Mouse (Mus musculus): ENCODE results near the gene Slc6a18. TPM values are rescaled to one million over a fixed set of nuclear protein-coding genes. Genes with fewer than 3 reads are reported as not detected.

Slc6a18 gene
- polyA plus RNA-seq (2012; rRNA removed) = not detected in 2 replicates

DNA sequence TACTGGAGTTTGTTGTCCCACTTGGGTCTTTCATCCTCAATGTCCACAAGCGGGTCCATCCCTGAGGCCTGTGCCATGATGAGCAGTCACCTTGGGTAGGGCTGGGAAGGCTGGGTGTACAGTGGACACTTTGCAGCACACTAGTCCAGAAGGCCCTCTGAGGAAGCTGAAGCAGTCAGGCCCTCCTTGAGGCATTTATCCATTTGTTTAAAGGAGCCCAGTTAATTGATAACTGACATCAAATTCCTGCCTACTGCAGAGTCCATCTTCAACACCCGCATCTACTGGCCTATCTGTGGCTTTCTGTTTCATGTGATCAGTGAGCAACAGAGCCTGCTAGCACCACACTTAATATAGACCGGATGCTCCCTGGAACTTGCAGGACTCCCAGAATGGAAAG lies at the start of gene Slc6a18:
Slc6a18 (minus strand) TSS at position 171 of the 400 bp plus-strand sequence.

DNA sequence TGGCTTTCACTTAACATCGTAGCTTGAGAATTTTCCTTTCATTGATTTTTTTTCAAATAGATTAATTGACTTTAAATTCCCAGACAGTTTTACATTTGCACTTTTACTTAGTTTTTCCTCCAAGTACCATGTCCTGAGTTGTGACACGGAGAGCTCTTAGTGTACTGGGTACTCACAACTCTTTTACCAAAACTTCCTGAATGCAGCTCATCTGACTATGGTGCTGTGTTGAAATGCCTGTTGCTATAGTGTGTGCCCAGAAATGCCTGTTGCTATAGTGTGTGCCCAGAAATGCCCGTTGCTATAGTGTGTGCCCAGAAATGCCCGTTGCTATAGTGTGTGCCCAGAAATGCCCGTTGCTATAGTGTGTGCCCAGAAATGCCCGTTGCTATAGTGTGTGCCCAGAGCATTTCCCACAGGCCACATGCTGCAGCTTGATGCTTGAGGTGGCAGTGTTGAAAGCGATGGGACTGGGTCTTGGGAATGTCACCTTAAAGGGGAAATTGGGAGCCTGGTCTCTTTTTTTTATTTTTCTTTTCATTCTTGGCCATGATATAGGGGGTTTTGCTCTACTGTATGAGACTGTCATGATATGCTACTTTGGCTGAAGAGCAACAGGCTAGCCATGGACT lies 27.0 kb upstream of the Slc6a18 start, which contains the start of gene Slc6a19:
Slc6a19 (minus strand) TSS at position 172 of the 632 bp plus-strand sequence.

DNA sequence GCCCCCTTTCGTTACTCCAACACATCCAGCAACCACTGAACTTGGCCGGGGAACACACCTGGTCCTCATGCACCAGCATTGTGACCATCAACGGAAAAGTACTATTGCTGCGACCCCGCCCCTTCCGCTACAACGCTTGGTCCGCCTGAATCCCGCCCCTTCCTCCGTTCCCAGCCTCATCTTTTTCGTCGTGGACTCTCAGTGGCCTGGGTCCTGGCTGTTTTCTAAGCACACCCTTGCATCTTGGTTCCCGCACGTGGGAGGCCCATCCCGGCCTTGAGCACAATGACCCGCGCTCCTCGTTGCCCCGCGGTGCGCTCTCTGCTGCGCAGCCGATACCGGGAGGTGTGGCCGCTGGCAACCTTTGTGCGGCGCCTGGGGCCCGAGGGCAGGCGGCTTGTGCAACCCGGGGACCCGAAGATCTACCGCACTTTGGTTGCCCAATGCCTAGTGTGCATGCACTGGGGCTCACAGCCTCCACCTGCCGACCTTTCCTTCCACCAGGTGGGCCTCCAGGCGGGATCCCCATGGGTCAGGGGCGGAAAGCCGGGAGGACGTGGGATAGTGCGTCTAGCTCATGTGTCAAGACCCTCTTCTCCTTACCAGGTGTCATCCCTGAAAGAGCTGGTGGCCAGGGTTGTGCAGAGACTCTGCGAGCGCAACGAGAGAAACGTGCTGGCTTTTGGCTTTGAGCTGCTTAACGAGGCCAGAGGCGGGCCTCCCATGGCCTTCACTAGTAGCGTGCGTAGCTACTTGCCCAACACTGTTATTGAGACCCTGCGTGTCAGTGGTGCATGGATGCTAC lies 50.9 kb downstream of the Slc6a18 start, which contains the start of gene Tert:
Tert (plus strand) TSS at position 167 of the 805 bp plus-strand sequence.

Other genes with a start within 250 kb of the Slc6a18 start
- gene Lpcat1, start 210.8 kb downstream of the Slc6a18 start, polyA plus RNA-seq (2012; rRNA removed) = 39.5 and 44.4 TPM in 2 replicates
- gene Slc6a3, start 141.3 kb downstream of the Slc6a18 start, polyA plus RNA-seq (2012; rRNA removed) = 0.03 and 0.08 TPM in 2 replicates
- gene Clptm1l, start 74.0 kb downstream of the Slc6a18 start, polyA plus RNA-seq (2012; rRNA removed) = 160 and 186 TPM in 2 replicates
- 13.1 and 15.7 TPM in 2 replicates for gene Tert, start 51.1 kb downstream of the Slc6a18 start, polyA plus RNA-seq (2012; rRNA removed)
- 0.43 and 0.54 TPM in 2 replicates for gene Slc6a19, start 26.8 kb upstream of the Slc6a18 start, polyA plus RNA-seq (2012; rRNA removed)
- gene Slc12a7, start 55.1 kb upstream of the Slc6a18 start, polyA plus RNA-seq (2012; rRNA removed) = 177 and 221 TPM in 2 replicates
- gene Nkd2, start 169.6 kb upstream of the Slc6a18 start, polyA plus RNA-seq (2012; rRNA removed) = 22.0 and 24.5 TPM in 2 replicates

Measured in ovary, adult 2 months (tissue).